Mouse (Mus musculus) hindbrain, postnatal 0 days (tissue): ENCODE measurements around the gene Ppat. TPM values are rescaled to one million over a fixed set of nuclear protein-coding genes. Genes with fewer than 3 reads are reported as not detected.

ENCODE experiments used
- ATAC-seq: fragments of 200-750 bp; cut with Nextera tagmentation; 2 replicates; pipeline ENCODE4 v1.8.0; 2017; ENCODE audit warnings: mild to moderate bottlenecking, moderate TSS enrichment, moderate library complexity
- DNase-seq: peaks from one replicate; pipeline ENCODE4 v3.0.0-alpha.2; 2015; ENCODE audit warnings: low spot score
- H3K27ac ChIP-seq: fragments of 300-500 bp; sonication (generic); 2 replicates; pipeline ENCODE4 v1.5.1; 2014; ENCODE audit warnings: mild to moderate bottlenecking
- H3K27me3 ChIP-seq: fragments of 300-500 bp; sonication (generic); 2 replicates; pipeline ENCODE4 v1.6.1; 2014; ENCODE audit warnings: low read length, mixed read lengths; ENCODE audit not compliant: insufficient read depth
- H3K36me3 ChIP-seq: fragments of 300-500 bp; sonication (generic); 2 replicates; pipeline ENCODE4 v1.6.1; 2014; ENCODE audit warnings: low read length, mixed read lengths; ENCODE audit not compliant: insufficient read depth
- H3K4me1 ChIP-seq: fragments of 300-500 bp; sonication (generic); 2 replicates; pipeline ENCODE4 v1.6.1; 2014; ENCODE audit warnings: antibody characterized with exemption, low read length, mixed read lengths; ENCODE audit not compliant: insufficient read depth
- H3K4me2 ChIP-seq: fragments of 300-500 bp; sonication (generic); 2 replicates; pipeline ENCODE4 v1.6.1; 2014; ENCODE audit warnings: low read depth, mild to moderate bottlenecking, low read length, moderate library complexity, mixed read lengths
- H3K4me3 ChIP-seq: fragments of 300-500 bp; sonication (generic); 2 replicates; pipeline ENCODE4 v1.5.1; 2014; ENCODE audit warnings: low read length
- H3K9ac ChIP-seq: fragments of 300-500 bp; sonication (generic); replicated peaks from 2 replicates; pipeline ENCODE4 v1.6.1; 2014; ENCODE audit warnings: mild to moderate bottlenecking, low read length, moderate library complexity, mixed read lengths
- H3K9me3 ChIP-seq: fragments of 300-500 bp; sonication (generic); 2 replicates; pipeline ENCODE4 v1.6.1; 2016; ENCODE audit warnings: low read length, mixed read lengths
- CTCF ChIP-seq: IDR thresholded peaks from 2 replicates; pipeline ENCODE4 v1.5.1; 2016; ENCODE audit warnings: antibody characterized with exemption, control low read depth, low read depth
- WGBS: fragments of 180-500 bp; shearing (Covaris S2); extraction: QIAGEN DNeasy Blood & Tissue Kit; methylation state at CpG from one replicate; pipeline ENCODE4 v1.1.7; 2014; 5-methylcytosine and 5-hydroxymethylcytosine counted together
- polyA plus RNA-seq: library from polyadenylated mRNA; unstranded; fragments of >200 nt; fragmentation: Nextera tagmentation; extraction: Ambion mirVana; gene quantifications from 2 replicates; pipeline ENCODE4 v1.2.1, GENCODE M21; 2015
- total RNA-seq: library from RNA; depleted of rRNA; stranded (reverse); fragments of >200 nt; gene quantifications from 2 replicates; pipeline ENCODE4 v1.2.3, GENCODE M21; 2014

Gene Ppat
- total and polyA plus RNA-seq, 2 experiments from 2014 or later, result 10.7 to 13.0 TPM

DNA sequence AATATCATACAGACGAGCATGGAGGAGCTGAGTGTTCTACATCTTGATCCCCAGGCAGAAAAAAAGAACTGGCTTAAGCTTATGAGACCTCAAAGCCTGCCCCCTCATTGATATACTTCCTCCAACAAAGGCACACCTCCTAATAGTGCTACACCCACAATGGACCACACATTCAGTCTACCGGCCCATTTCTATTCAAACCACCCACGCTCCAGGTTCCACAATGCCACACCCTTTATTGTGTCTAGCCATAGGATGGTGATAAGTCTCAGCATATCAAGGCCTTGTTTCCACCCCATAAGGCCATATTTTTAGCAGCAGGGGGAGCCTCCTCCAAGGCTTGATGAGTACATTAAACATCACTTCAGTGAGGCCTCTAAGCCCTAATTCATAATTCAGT is 40.6 kb downstream of the Ppat start:
- H3K27me3 ChIP-seq, result no peaks in the 10 kb centered on the region
- no peak for ATAC-seq
- no peak overlapping the region for H3K4me2 ChIP-seq
- no peaks in the 10 kb centered on the region for H3K9me3 ChIP-seq
- no peak overlapping the region for H3K4me3 ChIP-seq
- H3K4me1 ChIP-seq, result no peaks in the 10 kb centered on the region
- TF ChIP-seq CTCF, result no peak
- no peak for DNase-seq
- H3K36me3 ChIP-seq, result peaks cover 9% of the 10 kb centered on the region; the same call in 1 of the 2 replicates
- WGBS, result 78% methylated on average over 3 of the region's 3 CpGs
- no peak overlapping the region for H3K9ac ChIP-seq
- no peak overlapping the region for H3K27ac ChIP-seq

DNA sequence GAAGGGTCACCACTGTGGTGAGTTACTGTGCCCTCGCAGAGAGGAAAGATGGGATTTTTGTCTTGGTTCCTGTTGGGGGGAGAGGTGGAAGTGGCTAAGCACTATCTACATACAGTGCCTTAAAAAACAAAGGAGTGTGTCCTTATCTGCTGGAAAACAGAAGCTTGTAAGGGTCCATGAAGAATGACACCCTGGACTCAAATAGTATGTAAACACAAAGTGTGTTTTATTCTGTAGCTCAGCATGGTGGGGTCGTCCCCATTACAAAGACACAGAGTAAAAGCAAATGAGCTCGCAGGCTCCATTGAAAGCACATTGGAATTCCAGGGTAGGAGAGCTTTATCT is 45.3 kb downstream of the Ppat start:
- Histone ChIP-seq H3K4me1 (no peaks in the 10 kb centered on the region), H3K9ac (peak overlapping the region; percentile 92), H3K9me3 (no peaks in the 10 kb centered on the region), H3K4me2 (peak overlapping the region; percentile 87), H3K36me3 (no peaks in the 10 kb centered on the region), H3K27ac (peak overlapping the region; percentile 90), H3K4me3 (peak overlapping the region; percentile 75), H3K27me3 (no peaks in the 10 kb centered on the region)
- ATAC-seq (no peak), DNase-seq (no peak)
- TF ChIP-seq CTCF, result no peak
- 33% methylated on average over 3 of the region's 3 CpGs for WGBS

DNA sequence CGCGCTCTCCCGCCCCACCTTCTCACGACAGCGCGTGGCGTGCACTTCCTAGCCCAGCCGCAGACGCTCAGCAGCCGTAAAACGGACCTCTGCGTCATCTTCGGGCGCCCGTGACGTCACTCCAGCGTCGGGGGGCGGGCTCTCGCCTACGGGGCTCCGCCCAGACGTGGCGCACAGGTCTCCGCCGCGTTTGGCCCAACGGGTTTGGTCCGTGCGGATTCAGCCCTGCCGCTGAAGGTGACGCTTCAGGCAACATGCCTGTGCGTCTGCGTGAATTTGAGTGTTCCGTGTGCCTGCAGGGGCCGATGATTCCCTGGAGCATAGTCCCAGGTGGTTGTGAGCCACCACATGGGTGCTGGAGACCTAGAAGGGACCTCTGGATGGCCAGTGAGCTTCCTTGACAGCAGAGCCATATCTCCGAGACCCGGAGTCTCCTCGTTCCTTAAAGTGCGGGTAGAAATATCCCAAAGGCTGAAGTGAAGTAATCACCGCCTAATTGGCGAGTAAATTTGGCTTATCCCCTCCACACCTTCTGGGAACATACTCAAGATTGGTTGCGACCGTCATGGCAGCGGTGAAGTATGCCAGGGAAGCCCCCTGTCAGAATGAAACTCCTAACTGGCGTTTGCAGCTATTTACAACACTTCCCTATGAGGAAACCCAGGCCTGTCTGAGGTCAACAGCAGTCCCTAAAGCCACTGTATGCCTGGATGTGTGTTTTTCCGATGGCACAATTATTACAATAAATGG is 45.8 kb downstream of the Ppat start, which contains the start of gene Aasdh:
Gene Aasdh, minus strand, starts transcription at position 110 of the 750 bp plus-strand sequence.
- Histone ChIP-seq H3K27ac (peak within 1 kb of the TSS; percentile 90), H3K4me3 (peak within 1 kb of the TSS; percentile 75), H3K9ac (peak within 1 kb of the TSS; percentile 92), H3K4me2 (peak within 1 kb of the TSS; percentile 87), H3K9me3 (no peaks in the 10 kb centered on the region), H3K4me1 (no peaks in the 10 kb centered on the region), H3K36me3 (no peaks in the 10 kb centered on the region), H3K27me3 (no peaks in the 10 kb centered on the region)
- ATAC-seq (peak; percentile 99), DNase-seq (peak; percentile 98)
- peak; percentile 40 for TF ChIP-seq CTCF
- WGBS, result under 1% methylated on average over 47 of the region's 47 CpGs

DNA sequence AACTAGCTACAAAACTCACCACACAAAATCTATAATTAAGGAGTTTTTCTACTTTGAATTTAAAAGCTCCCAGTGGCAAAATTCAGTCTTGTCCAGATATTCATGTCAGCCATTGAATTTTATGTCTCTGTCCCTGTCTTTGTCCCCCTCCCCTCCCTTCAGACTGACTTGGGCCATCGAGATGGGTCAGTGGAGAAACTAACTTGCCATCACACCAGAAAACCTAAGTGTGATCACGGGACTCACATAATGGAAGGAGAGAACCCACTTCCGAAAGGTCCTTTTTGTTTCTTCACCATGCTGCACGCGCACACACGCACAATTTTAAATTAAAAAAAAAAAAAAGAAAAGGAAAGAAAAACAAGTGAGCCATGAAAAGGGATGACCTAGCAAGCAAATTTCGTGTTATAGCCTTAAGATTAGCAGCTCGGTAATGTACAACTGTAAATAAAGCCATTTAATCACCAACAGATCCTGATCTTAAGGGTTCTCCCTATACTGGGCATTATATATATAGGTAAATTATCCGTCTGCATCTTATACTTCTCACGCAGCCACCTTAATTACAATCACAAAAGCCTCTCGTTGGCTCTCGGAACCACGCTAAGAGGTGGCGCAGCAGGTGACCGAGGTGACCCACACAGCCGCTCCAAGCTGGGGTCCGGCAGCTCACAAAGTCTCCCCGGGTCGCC is 46.5 kb downstream of the Ppat start:
- Histone ChIP-seq H3K4me1 (no peaks in the 10 kb centered on the region), H3K27me3 (no peaks in the 10 kb centered on the region), H3K9me3 (no peaks in the 10 kb centered on the region), H3K4me3 (peak overlapping the region; percentile 75), H3K36me3 (no peaks in the 10 kb centered on the region), H3K9ac (peak overlapping the region; percentile 92), H3K27ac (peak overlapping the region; percentile 90), H3K4me2 (peak overlapping the region; percentile 87)
- under 1% methylated on average over 19 of the region's 19 CpGs for WGBS
- DNase-seq, result peak; percentile 20
- ATAC-seq, result no peak; the same call in 1 of the 2 replicates
- TF ChIP-seq CTCF, result no peak

DNA sequence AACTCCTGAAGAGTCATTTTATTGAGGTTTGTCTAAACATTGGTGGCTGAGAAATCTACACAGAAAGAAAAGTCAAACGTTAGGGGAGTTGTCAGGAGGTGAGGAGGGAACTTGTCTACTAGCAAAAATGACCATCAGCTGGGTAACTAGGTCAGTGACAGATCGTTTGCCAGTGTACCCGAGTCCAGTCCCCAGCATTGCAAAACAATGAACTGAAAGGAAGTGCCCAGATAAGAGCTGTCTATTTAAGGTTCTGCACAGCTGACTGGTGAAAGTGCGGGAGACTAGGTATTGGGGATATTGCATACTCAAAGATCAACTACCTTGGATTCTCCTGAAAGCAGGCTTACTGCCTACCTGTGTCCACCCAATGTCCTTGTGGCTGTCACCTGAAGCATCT is 49.2 kb downstream of the Ppat start:
- DNase-seq (no peak), ATAC-seq (no peak)
- no peak for TF ChIP-seq CTCF
- WGBS, result 85% methylated on average over 4 of the region's 4 CpGs
- H3K27ac ChIP-seq, result no peak overlapping the region
- no peaks in the 10 kb centered on the region for H3K27me3 ChIP-seq
- no peak overlapping the region for H3K9ac ChIP-seq
- H3K4me1 ChIP-seq, result no peaks in the 10 kb centered on the region
- no peaks in the 10 kb centered on the region for H3K9me3 ChIP-seq
- no peaks in the 10 kb centered on the region for H3K36me3 ChIP-seq
- H3K4me2 ChIP-seq, result no peak overlapping the region
- no peak overlapping the region for H3K4me3 ChIP-seq

DNA sequence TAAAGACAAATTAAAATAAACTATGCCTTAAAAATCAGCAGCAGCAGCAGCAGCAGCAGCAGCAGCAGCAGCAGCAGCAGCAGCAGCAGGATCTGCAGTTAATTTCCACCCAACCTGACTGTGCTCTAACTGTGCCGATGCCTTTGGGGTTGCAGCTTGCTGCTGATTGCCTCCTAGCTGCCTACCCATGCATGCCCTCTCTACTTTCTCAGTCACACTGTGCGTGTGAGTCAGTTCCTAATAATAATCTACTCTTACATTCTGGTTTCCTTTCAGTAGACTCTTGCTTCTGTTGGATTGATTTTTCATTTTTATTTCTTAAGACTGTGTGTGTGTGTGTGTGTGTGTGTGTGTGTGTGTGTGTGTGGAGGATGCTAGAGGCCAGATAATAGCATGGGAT is 58.3 kb downstream of the Ppat start:
- Histone ChIP-seq H3K4me2 (no peak overlapping the region), H3K4me3 (no peak overlapping the region), H3K9ac (no peak overlapping the region), H3K27ac (no peak overlapping the region), H3K27me3 (no peaks in the 10 kb centered on the region), H3K9me3 (no peaks in the 10 kb centered on the region), H3K4me1 (no peaks in the 10 kb centered on the region), H3K36me3 (peaks cover 10% of the 10 kb centered on the region)
- no peak for TF ChIP-seq CTCF
- no peak for ATAC-seq
- WGBS, result 86% methylated on average over 2 of the region's 2 CpGs
- DNase-seq, result no peak

DNA sequence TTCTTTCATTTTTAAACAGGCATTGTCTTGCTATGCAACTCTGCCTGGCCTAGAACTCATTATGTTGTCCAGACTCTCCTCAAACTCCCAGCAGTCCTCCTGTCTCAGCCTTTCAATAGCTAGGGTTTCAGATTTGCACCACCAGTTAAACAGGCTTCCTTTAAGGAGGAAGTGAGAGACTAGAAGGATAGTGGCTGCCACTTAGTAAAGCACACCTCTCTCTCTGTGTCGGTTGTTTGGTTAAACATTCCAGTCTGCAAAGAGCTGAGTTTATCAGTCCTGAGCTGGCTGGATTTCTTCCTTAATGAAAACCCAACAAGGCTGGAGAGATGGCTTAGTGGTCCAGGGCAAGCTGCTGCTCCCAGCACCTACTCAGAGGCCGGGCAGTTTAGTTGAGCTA is 58.8 kb downstream of the Ppat start:
- Histone ChIP-seq H3K27me3 (no peaks in the 10 kb centered on the region), H3K27ac (no peak overlapping the region), H3K9ac (no peak overlapping the region), H3K4me2 (no peak overlapping the region), H3K9me3 (no peaks in the 10 kb centered on the region), H3K36me3 (peaks cover 10% of the 10 kb centered on the region), H3K4me3 (no peak overlapping the region), H3K4me1 (no peaks in the 10 kb centered on the region)
- WGBS, result 86% methylated on average over 2 of the region's 2 CpGs
- ATAC-seq (no peak), DNase-seq (no peak)
- TF ChIP-seq CTCF, result no peak
